8 mouse cellular contexts compared by ENCODE assay signal in the genomic region with DNA sequence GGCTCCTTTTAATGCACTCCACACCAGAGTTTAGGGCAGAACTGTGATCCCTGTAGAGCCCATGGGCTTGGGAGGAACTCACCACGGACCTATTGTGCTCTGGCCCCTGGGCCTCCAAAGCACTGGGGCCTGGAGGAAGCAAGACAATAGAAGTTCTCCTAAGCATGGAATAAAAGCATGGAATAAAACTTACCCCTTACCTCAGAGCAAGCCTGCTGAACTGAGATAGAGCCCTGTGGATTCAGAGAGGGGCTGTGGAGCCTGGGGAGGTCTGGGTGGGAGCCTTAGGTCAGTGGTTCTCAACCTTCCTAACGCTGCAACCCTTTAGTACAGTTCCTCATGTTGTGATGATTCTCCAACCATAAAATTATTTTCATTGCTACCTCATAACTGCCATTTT. TPM values are rescaled to one million over a fixed set of nuclear protein-coding genes. Genes with fewer than 3 reads are reported as not detected.
DNase-seq lines count a peak whose midpoint lies in the region; ATAC-seq and TF ChIP-seq lines count a peak whose summit lies in the region.

TSS of gene Nisch (minus strand) at position 101 of the 400 bp plus-strand sequence.

- H3K9me3 ChIP-seq in heart, embryonic 11.5 days (replicated peaks; ENCODE audit: control insufficient read depth, low read length) = no peaks in the 10 kb centered on the region
- no peaks in the 10 kb centered on the region for H3K9me3 ChIP-seq in midbrain, postnatal 0 days (ENCODE audit: low read length)

- TF ChIP-seq CTCF in liver, adult 2 months (IDR thresholded peaks at IDR 0.05; ENCODE audit: low read depth, low read length) = no peak
- TF ChIP-seq CTCF in cortical plate, adult 2 months (IDR thresholded peaks at IDR 0.05; ENCODE audit: extremely low read depth, insufficient read depth, low read length) = no peak
- no peak for TF ChIP-seq CTCF in midbrain, postnatal 0 days (IDR thresholded peaks at IDR 0.05)

- no peak within 1 kb of the TSS for H3K27ac ChIP-seq in liver, adult 2 months (replicated peaks; ENCODE audit: insufficient read depth, low read depth, low read length)
- H3K27ac ChIP-seq in cortical plate, adult 2 months (ENCODE audit: insufficient read depth, low read length) = no peak within 1 kb of the TSS
- no peak within 1 kb of the TSS for H3K27ac ChIP-seq in heart, embryonic 11.5 days (ENCODE audit: low read depth, low read length)
- H3K27ac ChIP-seq in midbrain, postnatal 0 days (ENCODE audit: low read depth, low read length) = no peak within 1 kb of the TSS

- no peak within 1 kb of the TSS for H3K4me3 ChIP-seq in liver, adult 2 months (ENCODE audit: insufficient read depth, low read depth, low read length)
- H3K4me3 ChIP-seq in cortical plate, adult 2 months (ENCODE audit: insufficient read depth, low read length) = no peak within 1 kb of the TSS
- no peak within 1 kb of the TSS for H3K4me3 ChIP-seq in heart, embryonic 11.5 days (ENCODE audit: low read depth, low read length)
- no peak within 1 kb of the TSS for H3K4me3 ChIP-seq in midbrain, postnatal 0 days (ENCODE audit: low read depth, low read length)

- no peaks in the 10 kb centered on the region for H3K27me3 ChIP-seq in liver, adult 2 months (ENCODE audit: control insufficient read depth, insufficient read depth, low read length)
- 0 out of 2 replicates have a peak, but pooled peaks cover 5% of the 10 kb centered on the region for H3K27me3 ChIP-seq in heart, embryonic 11.5 days (ENCODE audit: control insufficient read depth, insufficient read depth, low read length)
- no peaks in the 10 kb centered on the region for H3K27me3 ChIP-seq in midbrain, postnatal 0 days (ENCODE audit: insufficient read depth, low read length)

- H3K4me1 ChIP-seq in liver, adult 2 months (ENCODE audit: control insufficient read depth, insufficient read depth, low read length) = no peaks in the 10 kb centered on the region
- no peaks in the 10 kb centered on the region for H3K4me1 ChIP-seq in cortical plate, adult 2 months (ENCODE audit: control insufficient read depth, insufficient read depth, low read length)
- H3K4me1 ChIP-seq in heart, embryonic 11.5 days (ENCODE audit: control insufficient read depth, insufficient read depth, low read length) = peaks cover 32% of the 10 kb centered on the region
- no peaks in the 10 kb centered on the region for H3K4me1 ChIP-seq in midbrain, postnatal 0 days (ENCODE audit: insufficient read depth, low read length)

- no peak for TF ChIP-seq POLR2A in liver, adult 2 months (IDR thresholded peaks at IDR 0.05; ENCODE audit: extremely low read depth, insufficient read depth, low read length)
- TF ChIP-seq POLR2A in cortical plate, adult 2 months (IDR thresholded peaks at IDR 0.05; ENCODE audit: extremely low read depth, insufficient read depth, low read length) = no peak

- no peak within 1 kb of the TSS for H3K9ac ChIP-seq in liver, adult 2 months (ENCODE audit: low read depth, low read length)
- peak within 1 kb of the TSS; percentile 54; the same call in 1 of the 2 replicates for H3K9ac ChIP-seq in heart, embryonic 11.5 days (ENCODE audit: low read depth, low read length)
- H3K9ac ChIP-seq in midbrain, postnatal 0 days (replicated peaks; ENCODE audit: low read length, poor library complexity, severe bottlenecking) = no peak within 1 kb of the TSS

- no peaks in the 10 kb centered on the region for H3K36me3 ChIP-seq in liver, adult 2 months (ENCODE audit: control insufficient read depth, insufficient read depth, low read length)
- H3K36me3 ChIP-seq in heart, embryonic 11.5 days (ENCODE audit: control insufficient read depth, insufficient read depth, low read length) = 0 out of 2 replicates have a peak, but pooled peaks cover under 1% of the 10 kb centered on the region
- no peaks in the 10 kb centered on the region for H3K36me3 ChIP-seq in midbrain, postnatal 0 days (ENCODE audit: insufficient read depth, low read length)

- DNase-seq in liver, adult 2 months (ENCODE audit: extremely low read depth, low read depth, low spot score) = no peak
- no peak for DNase-seq in liver
- DNase-seq in left cerebral cortex, adult 8-10 months (ENCODE audit: low spot score in 2 of 2) = no peak
- DNase-seq in midbrain, postnatal 0 days (ENCODE audit: low spot score) = no peak
- no peak for DNase-seq in right cerebral cortex, postnatal 36 days (ENCODE audit: low spot score in 2 of 2)
- DNase-seq in testis, postnatal 10 days (ENCODE audit: low spot score) = no peak

- 84% methylated on average over 2 of the region's 2 CpGs for WGBS in liver, adult 2 months
- 60% methylated on average over 2 of the region's 2 CpGs for WGBS in heart, embryonic 11.5 days (ENCODE audit: insufficient replicate concordance)
- 63% methylated on average over 2 of the region's 2 CpGs for WGBS in midbrain, postnatal 0 days

- no peaks in the 10 kb centered on the region for H3K79me2 ChIP-seq in liver, adult 2 months (ENCODE audit: control insufficient read depth, insufficient read depth, low read length)

- peak within 1 kb of the TSS; percentile 50 for H3K4me2 ChIP-seq in heart, embryonic 11.5 days
- no peak within 1 kb of the TSS for H3K4me2 ChIP-seq in midbrain, postnatal 0 days (ENCODE audit: low read depth, low read length, poor library complexity, severe bottlenecking)

- no peak for ATAC-seq in heart, embryonic 11.5 days (replicated peaks; ENCODE audit: insufficient number of reproducible peaks, low FRiP score, low TSS enrichment)
- ATAC-seq in midbrain, postnatal 0 days (ENCODE audit: low FRiP score) = no peak

RNA-seq across cellular contexts. Expression of gene Nisch, which starts in this region (rescaled TPM):
- total RNA-seq in liver, adult 2 months (2014; rRNA removed) = 66.7 and 83.0 TPM in 2 replicates
- 107 and 152 TPM in 2 replicates for polyA plus RNA-seq in liver, adult 2 months (2012; rRNA removed)
- polyA plus RNA-seq in cortical plate, adult 2 months (2012; rRNA removed) = 293 TPM in 2 replicates
- 286 and 325 TPM in 2 replicates for polyA plus RNA-seq in heart, embryonic 11.5 days (2014; fragmentation: Nextera tagmentation; extraction: Ambion mirVana)
- 100 to 1,000 TPM; 363 to 424 (median 392) TPM for total RNA-seq in left cerebral cortex, adult 8-10 months (2022)
- 391 and 398 TPM in 2 replicates for total RNA-seq in midbrain, postnatal 0 days (2014; rRNA removed)
- polyA plus RNA-seq in midbrain, postnatal 0 days (2015; fragmentation: Nextera tagmentation; extraction: Ambion mirVana) = 261 and 274 TPM in 2 replicates
